Mouse (Mus musculus): Measurements from ENCODE around the gene Gipc3. TPM values are rescaled to one million over a fixed set of nuclear protein-coding genes. Genes with fewer than 3 reads are reported as not detected.
A peak's percentile ranks its signal among the peaks of the same experiment; 100 is the strongest.

Gipc3 gene
- total RNA-seq, 4 experiments from 2014 or later, result 0.46 to 1.2 (median 0.73) TPM

DNA sequence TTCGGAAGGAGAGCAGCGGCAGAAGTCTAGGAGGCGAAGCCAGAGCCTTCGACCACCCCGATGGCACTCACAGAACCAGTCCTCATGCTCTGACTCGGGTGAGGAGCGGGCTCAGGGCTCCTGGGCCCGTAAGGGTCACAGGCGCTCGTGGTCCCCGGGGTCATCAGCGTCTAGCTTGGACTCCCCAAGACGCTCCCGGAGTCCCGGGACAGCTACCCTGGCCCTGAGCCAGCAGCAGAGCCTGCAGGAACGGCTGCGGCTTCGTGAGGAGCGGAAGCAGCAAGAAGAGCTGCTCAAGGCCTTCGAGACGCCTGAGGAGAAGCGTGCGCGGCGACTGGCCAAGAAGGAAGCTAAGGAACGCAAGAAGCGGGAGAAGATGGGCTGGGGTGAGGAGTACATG is 20.6 kb downstream of the Gipc3 start:
- DNase-seq (ENCODE audit: low spot score in 2 of 2), result no peak

DNA sequence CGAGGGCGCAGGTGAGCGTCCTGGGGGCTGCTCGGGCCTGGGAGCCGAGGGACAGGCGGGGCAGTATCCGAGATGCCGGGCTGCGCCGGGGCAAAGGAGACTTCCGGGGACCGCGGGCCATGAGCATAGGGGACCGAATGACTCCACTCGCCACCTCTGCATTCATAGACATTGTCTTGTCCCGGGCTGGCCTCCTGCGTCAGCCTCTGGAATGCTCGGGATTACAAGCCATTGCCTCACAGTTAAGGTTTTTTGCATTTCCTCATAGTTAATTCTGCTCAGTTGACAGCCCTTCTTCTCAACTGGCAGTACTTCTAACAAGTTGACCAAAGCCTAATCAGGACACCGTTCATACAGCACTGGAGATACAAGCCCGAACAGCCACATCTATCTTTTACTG is 21.6 kb downstream of the Gipc3 start:
- no peak for DNase-seq (ENCODE audit: low spot score in 2 of 2)

DNA sequence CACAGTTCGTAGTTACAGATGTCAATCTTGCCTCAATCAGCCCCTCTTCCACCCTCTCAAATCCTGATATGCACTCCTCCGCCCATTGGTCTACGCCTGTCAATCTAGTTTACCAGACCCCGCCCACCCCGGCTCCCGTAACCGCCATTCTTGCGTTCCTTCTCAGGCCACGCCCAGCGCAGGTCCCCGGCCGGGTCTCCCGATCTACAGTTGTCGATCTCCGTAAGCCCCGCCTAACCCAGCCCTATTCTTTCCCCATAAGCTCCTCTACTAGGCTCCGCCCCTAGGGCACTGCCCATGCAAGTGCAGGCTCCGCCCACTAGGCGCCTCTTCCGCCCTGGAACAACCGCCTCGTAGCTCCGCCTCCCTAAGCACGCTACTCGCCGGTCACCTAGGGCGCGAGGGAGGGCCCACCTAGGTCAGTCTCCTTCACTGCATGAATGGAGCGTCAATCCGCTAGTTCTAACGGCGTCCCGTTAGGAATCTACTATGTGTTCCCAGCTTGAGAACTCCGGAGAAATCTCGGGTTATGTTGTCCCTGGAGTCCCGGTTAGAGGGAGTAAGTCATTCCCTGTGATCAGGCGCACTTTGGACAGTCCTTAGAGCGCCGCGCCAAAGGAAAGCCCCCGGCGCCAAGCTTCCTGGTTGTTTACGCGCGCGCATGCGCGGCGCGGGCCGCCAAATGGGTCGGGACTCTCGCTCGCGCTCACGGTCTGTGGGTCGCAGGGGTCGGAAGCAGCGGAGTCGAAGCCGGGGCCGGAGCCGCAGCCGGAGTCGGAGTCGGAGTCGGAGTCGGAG is 22.3 kb downstream of the Gipc3 start, which contains the start of gene Cactin:
Gene Cactin, plus strand, starts transcription at position 554 of the 798 bp plus-strand sequence.
- peak; percentile 100 for DNase-seq (ENCODE audit: low spot score in 2 of 2)

DNA sequence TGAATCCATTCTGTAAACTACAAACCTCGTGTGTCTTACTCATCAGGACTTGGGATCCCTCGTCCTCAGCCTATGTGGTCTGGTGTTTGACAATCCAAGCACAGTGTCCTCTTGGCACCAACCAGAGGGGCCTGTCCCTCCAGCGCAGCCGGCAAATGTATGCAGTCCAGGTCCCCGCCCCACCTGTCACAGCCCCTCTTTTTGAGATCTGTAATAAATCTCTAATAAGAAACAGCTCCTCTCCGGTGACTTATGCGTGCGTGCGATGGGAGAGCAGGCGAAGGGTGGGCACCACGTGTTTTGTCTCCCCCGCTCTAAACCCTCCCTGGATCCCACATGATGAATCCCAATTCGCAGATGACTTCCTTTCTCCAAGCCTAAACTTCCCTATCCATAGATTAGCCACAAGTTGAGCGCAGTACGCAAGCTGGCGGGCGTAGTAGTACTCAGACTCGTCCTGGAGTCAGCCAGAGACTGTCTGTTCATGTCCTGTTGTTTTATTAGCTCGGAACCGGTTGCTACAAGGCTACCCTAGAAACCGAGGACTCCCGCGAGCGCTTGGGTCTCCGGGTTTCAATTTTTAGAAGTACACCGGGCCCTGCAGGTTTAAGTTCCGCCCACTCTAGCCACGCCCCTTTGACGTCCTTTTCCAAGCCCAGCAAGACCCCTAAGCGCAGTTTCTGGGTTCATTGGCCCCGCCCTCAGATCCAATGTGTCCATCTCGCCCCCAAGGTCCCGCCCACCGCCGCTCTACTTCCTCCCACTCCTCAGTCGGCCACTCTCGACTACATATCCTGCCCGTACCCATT is 23.1 kb downstream of the Gipc3 start:
- DNase-seq (ENCODE audit: low spot score in 2 of 2), result no peak

DNA sequence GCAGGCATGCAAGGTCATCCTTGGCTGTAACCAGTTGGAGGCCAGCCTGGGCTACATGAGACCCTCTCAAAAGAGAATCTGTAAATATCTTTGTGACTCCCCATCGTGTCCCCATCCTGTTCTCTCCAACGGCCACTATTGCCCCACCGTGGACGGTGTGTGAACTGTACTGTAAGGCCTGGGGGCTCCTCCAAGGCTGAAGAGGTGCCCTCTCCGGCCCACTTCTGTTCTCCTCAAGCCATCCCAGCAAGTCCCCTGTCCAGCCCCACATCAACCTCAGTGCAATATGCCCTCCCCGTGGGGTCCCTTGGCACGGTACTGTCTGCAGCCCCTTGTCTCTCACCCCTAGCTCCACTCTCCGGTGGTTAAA is 23.8 kb downstream of the Gipc3 start:
- no peak for DNase-seq (ENCODE audit: low spot score in 2 of 2)

DNA sequence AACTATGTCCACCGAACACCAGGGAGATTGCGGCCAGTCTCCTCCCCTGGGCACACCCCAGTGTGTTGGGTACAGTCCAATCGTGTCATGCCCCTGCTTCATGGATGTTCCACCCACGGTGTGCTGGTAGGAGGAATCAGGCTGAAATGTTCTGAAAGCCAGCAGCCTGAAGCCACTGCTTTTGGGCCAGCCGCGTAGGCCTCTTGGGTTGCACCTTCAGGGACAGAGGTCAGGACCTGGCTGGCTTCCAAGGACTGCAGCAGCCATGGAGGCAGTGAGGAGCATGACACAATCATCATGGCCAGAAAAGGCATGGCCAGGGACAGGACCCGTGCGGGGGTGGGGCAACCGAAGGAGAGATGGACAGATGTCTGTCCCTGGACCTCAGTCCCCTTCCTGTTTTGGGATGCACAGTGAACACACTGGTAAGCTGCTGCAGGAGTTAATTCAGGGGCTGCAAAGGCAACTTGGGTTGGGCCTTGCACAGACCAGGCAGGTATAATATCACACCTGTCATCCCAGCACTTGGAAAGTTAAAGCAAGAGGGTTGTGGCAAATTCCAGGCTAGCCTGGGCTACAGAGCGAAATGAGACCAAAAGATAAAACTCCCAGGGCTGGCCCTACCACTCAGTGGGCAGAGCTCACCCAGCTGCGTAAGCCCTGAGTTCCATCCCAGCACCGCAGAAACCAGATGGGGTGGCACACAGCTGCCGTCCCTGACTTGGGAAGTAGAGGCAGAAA is 24.3 kb downstream of the Gipc3 start:
- peak in 1 of 2 experiments; percentile 43 for DNase-seq (ENCODE audit: low spot score in 2 of 2)

DNA sequence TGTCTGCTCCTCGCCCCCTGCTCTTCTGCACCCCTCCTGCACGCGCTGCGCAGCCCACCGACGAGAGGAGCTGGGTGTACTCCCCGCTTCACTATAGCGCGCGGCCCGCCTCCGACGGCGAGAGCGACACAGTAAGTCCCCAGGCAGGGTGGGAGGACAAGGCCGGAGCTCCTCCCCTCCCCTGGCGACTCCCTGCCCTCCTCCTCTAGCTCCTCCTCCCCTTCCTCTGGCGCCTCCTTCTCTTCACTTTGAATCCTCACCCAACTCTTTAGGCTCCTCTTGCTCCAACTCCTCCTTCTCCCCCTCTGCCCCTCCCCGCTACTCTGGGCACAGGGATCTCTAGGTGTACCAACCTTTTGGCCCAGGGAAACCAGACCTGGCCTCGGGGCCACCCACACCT is 25.8 kb downstream of the Gipc3 start:
- no peak for DNase-seq (ENCODE audit: low spot score in 2 of 2)

DNA sequence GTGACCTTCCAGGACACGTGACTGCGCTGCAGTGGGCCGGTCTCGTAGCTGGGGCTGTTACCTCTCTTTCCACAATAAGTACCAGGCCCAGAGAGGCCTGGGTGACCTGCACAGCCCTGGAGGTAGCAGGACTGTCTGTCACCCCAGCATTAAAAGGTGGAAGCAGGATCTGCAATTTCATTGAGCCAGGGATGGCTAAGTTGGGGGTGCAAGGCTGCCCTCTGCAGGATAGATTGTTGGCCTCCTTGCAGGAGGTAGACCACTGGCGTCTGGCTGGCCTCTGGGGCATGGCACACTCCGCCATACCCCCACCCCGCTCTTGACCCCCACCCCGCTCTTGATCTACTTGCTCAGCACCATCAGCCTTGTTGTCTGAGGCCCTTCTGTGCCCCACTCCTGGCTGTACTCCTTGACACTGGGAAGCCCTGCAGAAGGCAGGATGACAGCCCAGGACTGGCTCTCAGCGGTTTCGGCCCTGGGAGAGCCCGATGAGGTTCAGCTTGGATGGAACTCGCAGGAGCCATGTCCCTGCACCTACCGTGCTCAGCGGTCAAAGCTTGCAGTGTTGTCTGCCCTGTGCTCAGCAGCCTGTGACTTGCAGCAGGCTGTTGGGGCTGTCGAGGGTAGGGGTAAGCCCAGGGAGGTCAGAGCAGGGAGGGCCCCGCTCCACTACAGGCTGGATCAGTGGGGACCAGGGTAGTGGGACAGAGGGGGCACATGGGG is 26.6 kb downstream of the Gipc3 start:
- DNase-seq (ENCODE audit: low spot score in 2 of 2), result no peak

DNA sequence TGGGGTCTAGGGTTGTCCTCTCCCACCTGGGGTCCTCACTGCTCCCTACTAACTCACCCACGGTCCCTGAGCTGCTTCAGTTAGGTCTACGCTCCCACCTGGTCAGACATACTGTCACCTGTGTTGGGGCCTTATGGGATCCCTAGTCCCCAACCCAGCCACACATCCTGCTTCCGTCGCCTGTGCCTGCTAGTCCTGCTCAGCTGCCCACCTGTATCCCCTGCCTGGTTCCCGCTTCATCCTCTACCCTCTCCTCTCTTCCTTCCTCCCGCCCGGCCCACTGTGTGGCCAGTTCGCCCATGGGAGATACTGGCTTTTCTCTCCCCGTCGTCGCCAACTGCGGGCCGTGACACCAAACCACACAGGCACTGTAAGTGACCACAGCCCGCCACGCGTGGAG is 27.5 kb downstream of the Gipc3 start:
- DNase-seq (ENCODE audit: low spot score in 2 of 2), result no peak

DNA sequence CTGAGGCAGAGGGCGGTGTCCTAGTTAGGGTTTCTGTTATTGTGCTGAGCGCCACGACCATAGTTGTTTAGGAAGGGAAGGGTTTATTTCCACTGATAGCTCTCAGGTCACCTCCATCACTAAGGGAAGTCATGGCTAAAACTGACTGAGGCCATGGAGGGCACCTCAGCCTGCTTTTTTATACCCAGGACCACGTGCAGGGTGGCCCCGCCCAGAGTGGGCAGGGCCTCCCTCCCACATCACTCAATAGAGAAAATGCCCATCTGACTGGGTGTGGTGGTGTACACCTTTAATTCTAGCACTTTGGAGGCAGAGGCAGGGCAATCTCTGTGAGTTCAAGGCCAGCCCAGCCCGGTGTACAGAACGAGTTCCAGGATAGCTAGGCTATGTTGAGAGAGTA is 28.9 kb downstream of the Gipc3 start:
- DNase-seq (ENCODE audit: low spot score in 2 of 2), result no peak

DNA sequence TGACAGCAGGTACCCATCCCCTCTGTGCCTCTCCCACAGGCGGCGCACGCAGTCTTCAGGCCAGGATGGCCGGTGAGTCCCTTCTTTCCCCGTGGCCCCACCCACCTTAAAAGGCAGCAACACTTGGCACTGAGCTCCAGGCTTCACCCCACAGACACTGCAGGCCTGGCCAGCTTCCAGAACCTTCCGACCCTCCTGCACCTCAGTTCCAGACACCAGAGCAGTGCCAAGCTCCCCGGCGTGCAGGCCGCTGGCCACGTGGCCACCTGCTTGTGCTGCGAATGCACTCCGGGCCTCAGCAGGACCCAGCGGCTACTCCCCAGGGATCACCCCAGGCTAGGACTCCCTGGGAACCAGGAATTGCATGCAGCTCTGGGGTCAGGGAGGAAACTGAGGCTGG is 29.5 kb downstream of the Gipc3 start:
- DNase-seq (ENCODE audit: low spot score in 2 of 2), result no peak

DNA sequence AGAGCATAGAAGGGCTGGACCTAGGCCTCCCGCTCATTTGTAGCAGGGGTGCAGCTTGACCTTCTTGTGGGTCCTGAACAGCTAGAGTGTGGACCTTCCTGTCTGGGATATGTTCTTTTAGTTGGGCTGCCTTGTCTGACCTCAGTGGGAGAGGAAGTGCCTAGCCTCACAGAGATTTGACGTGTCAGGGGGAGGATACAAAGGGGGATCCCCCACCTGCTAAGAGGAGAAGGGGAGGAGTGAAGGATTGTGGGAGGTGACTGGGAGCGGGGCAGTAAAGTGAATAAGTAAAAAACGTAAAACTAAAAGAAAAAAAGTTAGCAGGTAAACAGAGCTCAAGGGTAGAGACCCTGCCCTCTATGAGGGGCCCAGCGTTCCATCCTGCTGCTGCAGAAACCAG is 33.5 kb downstream of the Gipc3 start:
- no peak for DNase-seq (ENCODE audit: low spot score in 2 of 2)

DNA sequence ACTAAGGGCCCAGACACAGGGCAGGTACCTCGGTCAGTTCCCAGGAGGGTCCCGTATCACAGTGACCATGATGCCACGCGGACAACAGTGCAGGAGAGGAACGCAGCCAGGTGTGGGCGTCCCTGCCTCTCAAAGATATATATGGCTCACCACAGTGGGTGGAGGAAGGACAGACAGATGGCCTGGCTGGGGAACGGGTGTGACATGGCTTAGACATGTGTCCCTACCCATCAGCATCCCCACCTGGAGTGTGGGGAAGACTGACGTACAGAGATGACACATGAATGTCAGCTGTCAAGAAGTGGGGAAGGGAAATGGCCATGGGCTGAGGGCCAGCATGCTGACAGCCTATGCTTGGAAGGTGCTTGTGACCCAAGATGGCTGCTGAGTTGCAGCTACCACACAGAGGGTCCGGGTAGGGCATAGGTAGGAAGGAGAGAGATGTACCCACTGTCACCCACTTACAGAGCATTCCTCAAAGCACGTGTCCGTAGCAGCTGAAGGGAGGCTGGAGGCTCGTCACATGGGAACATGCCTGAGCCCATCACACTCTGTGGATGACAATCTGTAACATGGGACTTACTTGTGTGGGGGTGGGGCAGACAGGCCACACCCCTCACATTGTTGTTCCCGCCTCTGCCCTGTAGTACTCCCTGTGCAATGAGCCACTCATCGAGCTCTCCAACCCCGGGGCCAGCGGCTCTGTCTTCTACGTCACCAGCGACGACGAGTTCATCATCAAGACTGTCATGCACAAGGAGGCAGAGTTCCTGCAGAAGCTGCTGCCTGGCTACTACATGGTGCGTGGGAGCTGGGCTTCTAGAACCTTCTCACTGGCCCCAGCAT is 36.0 kb downstream of the Gipc3 start:
- DNase-seq (ENCODE audit: low spot score in 2 of 2), result no peak

DNA sequence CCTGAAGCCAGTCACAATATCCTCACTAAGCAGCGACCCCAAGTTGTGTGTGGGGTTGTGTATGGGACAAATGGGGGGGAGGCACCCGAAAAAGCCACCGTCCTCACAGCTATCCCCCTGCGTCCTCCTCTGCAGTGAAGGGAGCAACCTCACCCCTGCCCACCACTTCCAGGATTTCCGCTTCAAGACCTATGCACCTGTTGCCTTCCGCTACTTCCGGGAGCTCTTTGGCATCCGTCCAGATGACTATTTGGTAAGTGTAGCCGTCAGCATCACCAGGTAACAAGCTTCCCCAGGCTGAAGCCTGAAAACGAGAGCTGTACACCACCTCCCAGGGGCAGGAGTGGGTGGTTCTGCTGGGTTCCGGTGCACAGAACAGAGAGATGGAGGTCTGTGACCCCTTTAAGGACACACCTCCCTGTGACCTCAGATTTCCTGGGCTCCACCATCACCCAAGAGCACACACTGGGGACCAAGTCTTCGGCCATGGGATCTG is 36.8 kb downstream of the Gipc3 start:
- no peak for DNase-seq (ENCODE audit: low spot score in 2 of 2)

DNA sequence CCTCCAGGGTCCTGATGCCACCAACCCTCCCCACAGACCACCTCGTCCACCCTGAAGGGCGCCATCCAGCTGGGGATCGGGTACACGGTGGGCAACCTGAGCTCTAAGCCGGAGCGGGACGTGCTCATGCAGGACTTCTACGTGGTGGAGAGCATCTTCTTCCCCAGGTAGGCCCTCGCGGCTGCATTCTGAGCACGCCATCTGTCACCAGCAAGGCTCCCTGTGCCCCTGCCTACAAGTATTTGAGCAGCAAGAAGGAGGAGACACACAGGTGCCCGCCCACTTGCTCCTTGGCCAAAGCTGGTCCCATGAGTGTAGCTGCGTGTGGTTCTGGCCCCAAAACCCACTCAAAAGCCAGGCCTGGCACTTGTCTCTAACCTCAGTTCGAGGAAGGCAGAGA is 37.4 kb downstream of the Gipc3 start:
- no peak for DNase-seq (ENCODE audit: low spot score in 2 of 2)

DNA sequence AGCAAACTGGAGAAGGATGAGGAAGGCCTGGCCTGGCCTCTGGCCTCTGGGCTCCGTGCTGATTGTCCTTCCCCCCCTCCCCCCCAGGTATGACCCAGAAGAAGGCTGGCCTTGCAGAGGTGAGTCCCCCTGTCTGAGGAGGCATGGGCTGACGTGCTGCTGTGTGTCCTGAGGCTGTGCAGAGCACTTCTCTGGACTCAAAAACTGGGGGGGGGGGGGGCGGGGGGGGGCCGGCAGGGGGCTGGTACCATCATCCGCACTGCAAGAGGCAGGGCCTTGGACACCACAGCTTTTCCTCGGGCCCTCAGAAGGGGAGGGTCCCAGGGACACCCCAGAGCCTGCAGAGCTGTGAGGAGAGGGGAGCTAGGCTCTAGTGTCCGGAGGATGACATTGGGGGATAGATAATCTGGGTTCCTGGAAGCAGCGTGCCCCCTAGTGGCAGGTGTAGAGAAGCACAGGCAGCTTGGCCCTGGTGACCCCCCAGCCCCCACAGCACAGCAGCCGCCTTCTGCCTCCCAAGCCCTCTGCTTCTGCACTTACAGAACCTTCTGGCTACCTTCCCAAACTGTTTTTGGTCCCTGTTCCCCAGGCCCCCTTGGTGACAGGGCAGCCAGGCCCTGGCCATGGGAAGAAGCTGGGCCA is 38.3 kb downstream of the Gipc3 start:
- no peak for DNase-seq (ENCODE audit: low spot score in 2 of 2)

DNA sequence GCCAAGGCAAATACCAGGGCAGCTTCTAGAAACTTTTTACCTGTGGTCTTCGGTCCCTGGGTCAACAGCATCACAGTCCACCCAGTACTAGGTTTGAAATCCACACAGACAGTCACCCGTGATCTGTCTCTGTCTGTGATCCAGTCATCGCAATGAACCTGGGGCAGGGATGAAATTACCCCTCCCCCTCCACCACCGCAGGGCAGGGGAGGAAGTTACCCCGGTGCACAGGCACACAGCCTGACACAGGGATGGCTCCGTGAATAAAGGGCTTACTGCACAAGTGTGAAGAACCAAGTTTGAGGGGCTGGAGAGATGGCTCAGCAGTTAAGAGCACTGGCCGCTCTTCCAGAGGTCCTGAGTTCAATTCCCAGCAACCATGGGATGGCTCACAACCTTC is 39.3 kb downstream of the Gipc3 start:
- no peak for DNase-seq (ENCODE audit: low spot score in 2 of 2)

DNA sequence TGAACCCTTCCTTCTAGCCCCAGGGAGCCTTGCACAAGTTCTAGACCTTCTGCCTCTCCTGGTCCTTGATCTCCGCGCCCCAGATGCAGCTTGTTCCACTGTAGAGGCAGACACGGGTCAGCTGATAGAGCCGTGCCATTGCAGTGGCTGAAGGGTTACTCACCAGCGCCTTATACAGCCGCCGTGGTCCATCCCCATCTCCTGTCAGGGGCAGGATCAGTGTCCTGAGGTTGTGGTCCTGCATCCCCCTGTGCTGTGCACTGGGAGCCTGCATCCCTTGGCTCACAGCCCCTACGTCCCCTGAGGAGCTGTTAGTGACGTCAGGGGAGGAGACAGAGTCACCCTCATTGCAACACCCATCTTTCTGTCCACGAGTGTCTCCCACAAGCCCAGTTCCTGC is 39.8 kb downstream of the Gipc3 start:
- no peak for DNase-seq (ENCODE audit: low spot score in 2 of 2)

DNA sequence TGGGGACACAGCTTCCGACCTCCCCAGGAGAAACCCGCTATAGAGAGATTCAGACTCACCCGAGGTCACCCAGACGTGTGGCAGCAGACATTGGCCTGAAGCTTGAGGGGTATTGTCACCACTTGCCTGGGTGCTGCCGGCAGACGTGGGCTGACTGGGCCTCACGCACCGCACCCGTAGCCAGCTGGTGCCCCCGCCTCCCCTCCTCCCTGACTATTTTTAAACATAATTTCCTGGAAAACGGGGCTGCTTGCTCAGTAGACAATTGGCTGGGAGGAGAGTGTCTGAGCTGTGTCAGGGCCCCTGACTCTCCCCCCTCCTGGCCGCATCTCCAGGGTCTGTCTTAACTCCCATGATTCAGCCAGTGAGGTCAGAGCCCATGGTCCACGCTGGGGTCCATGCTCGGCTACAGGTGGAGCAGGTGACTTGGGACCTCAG is 40.3 kb downstream of the Gipc3 start:
- no peak for DNase-seq (ENCODE audit: low spot score in 2 of 2)

DNA sequence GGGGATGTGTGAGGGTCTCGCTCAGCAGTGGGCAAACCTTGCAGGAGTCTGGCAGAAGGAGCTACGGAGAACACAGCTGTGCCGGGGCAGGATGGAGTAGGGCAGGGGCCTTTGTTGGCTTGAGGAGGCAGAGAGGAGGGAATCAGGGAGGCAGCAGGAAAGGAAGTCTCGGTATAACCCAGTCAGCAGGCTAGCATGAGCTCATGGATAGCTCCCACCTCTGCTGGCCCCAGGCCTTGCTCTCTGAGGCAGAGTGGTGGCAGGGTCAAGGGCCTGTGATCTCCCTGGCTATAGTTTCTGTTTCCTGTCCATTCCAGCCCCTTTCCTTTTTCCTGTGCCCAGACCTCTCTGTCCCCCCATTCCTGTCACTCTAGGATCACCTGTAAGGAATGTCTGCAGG is 40.8 kb downstream of the Gipc3 start:
- no peak for DNase-seq (ENCODE audit: low spot score in 2 of 2)
